Mouse (Mus musculus): ENCODE data around the gene Sart3. TPM values are rescaled to one million over a fixed set of nuclear protein-coding genes. Genes with fewer than 3 reads are reported as not detected.
"Not testable (repeated sequence)": the region's sequence is repeated elsewhere in the genome, so short reads cannot be mapped to it uniquely, and the experiment has no call there.

The Sart3 gene
- 29.2 and 29.7 TPM in 2 replicates for total RNA-seq (2014; fragmentation: Nextera tagmentation)
- 31.1 and 38.5 TPM in 2 replicates for total RNA-seq (2017)

- ATAC-seq (replicated peaks; ENCODE audit: poor library complexity, severe bottlenecking): peak; percentile 59
Observed at GRCm38 (mm10) chr5:113772450-113772895, at the start of gene Sart3, which contains the start of gene Iscu. Gene Sart3, minus strand, starts transcription at chr5:113772510. Gene Iscu, plus strand, starts transcription at chr5:113772748.

GRCm38 (mm10) chr5:113818572-113818971 is 46.3 kb upstream of the Sart3 start:
- no peak for ATAC-seq (replicated peaks; ENCODE audit: poor library complexity, severe bottlenecking)

DNA sequence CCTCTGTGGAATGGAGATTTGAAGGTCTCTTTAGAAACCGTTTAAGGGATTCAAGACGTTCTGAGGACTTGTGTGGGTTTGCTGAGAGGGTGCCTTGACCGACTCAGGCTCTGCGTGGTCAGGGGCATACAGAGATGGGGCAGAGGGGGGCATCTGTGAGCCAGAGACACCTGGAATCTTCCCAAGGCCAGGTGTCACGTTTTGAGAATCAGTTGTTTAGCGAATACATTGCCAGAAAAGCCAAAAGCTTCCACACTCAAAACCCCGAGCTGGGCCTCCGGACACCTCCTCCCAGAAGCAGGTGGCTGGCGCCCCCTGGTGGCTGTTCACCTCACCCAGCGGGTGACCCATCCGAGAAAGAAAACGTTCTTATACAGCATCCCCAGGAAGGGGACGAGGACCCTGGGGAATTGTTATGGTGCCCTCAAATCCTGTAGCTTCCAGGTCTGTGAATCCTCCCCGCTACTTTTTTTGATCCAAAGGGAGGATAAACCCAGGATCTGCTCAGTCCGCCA is 43.4 kb upstream of the Sart3 start:
- ATAC-seq (replicated peaks; ENCODE audit: poor library complexity, severe bottlenecking): peak; percentile 63

- no peak for ATAC-seq (replicated peaks; ENCODE audit: poor library complexity, severe bottlenecking)
Observed at GRCm38 (mm10) chr5:113815041-113815389, 42.7 kb upstream of the Sart3 start.

DNA sequence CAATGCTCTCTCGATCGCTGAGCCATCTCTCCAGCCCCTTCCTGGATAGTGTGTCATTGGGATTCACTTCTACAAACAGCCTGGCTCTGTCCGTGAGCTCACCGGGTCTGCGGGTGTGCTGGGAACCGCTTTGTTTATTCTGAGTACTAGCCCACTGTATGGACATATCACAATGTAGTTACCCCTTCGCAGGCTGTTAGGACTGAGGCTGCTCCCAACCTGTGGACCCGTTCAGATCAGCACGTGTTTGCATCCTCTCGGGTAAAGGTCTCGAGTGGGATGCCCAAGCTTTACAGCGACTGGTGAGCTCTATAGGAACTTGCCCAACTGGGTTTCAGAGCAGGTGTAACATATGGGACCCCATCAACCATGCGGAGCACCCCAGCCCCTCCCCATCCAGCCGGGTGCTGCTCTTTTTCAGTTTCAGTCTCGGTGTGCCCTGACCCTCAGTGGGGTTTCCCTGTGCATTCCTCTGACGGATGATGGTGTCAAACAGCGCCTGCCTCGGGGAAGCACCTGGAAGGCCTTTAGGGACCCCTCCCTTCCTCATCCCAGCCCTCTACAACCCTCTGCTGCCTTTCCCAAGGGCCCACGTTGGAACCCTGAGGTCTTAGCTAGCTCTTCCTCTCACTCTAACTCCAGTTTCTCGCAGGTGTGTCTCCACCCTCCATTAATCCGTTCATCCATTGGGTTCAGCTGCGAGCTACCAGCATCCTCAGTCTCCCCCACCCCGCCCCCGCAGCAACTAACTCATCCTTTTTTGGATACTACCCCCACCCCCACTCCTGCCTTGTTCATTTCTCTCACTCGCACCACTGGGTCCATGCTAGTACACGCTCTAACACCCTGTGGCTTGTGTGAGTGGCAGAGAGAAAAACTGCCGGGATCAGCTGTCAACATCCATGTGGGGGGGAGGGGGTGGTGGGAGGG is 42.1 kb upstream of the Sart3 start:
- ATAC-seq (replicated peaks; ENCODE audit: poor library complexity, severe bottlenecking): no peak

- ATAC-seq (replicated peaks; ENCODE audit: poor library complexity, severe bottlenecking): no peak
Observed at GRCm38 (mm10) chr5:113813608-113814007, 41.3 kb upstream of the Sart3 start.

DNA sequence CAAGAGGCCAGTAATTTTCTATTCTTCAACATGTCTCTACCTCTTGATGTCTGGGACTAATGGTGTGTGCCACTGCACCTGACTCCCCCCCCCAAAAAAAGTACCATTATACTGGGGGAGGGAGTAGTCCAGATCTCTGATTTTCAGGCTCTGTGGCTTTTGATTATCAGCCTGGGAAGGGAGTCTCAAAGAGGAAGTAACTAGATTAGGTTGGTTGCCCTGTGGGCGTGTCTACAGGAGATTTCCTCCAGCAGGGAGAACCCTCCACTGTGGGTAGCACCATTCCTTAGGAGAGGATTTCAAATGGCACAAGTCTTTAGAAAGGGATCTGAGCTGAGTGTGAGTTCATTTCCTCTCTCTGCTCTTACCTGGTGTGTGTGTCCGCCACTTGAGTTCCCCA is 40.3 kb upstream of the Sart3 start:
- ATAC-seq (replicated peaks; ENCODE audit: poor library complexity, severe bottlenecking): peak; percentile 68

DNA sequence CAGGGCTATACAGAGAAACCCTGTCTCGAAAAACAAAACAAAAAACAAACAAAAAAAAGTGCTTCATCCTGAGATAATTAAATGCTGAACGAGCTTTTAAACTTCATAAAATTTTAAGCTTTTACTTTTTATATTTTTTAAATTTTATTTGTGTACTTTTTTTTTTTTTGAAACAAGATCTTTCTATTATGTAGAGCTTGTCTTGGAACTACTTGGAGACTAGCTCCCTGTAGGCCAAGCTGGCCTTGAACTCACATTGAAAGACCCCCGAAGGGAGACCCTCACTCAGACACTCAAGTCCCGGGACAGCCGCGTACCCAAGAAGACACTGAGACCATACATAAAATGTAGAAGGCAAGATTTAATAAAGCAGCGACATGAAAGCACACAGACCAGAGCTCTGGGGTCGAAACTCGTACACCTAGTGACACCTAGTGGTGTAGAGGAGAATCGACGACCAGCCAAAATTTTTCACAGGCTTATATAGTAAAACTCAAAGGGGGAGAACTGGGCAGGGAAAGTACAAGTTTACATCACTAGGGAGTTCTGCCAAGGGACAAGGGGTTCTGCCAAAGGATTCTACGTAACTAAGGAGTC is 39.6 kb upstream of the Sart3 start:
- ATAC-seq (replicated peaks; ENCODE audit: poor library complexity, severe bottlenecking): not testable (repeated sequence)

- peak; percentile 68 for ATAC-seq (replicated peaks; ENCODE audit: poor library complexity, severe bottlenecking)
Observed at GRCm38 (mm10) chr5:113810111-113810510, 37.8 kb upstream of the Sart3 start.

DNA sequence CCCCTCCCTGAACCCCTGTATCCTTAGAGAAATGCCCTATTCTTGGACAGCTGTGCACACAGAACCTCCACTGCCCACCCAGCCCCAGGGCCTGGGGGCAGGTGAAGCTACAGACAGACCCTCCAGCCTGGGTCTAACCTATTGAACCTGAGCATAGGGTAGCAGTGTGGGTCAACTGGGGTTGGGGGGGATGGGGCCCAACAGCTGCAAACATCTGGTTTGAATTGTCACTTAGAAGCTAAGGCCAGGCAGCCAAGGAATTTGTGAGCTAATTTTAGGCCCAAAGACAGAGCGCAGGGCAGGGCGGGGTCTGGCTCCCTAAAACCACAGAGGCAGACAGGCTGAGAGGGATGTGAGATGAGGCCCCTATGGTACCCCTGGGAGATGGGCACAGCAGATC is 35.9 kb upstream of the Sart3 start:
- no peak for ATAC-seq (replicated peaks; ENCODE audit: poor library complexity, severe bottlenecking)

- no peak for ATAC-seq (replicated peaks; ENCODE audit: poor library complexity, severe bottlenecking)
Observed at GRCm38 (mm10) chr5:113807712-113808111, 35.4 kb upstream of the Sart3 start.

GRCm38 (mm10) chr5:113806414-113806813 is 34.1 kb upstream of the Sart3 start:
- ATAC-seq (replicated peaks; ENCODE audit: poor library complexity, severe bottlenecking): no peak

DNA sequence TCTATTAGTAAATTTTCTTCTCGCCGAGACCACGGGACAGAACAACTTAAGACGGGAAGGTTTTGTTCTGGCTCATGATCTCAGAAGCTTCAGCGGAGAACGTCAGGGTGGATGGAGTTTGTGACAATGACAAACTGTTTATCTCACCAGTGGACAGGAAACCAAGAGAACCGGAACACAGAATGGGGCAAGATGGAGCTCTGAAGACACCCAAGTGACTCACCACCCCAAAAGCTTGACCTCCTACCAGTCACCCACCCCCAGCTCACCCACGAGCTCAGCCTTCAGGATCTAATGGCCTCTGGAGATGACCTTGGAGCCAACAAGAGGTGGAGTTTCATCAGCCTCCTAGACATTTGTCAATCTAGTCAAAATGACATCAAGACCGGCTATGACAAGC is 33.0 kb upstream of the Sart3 start:
- ATAC-seq (replicated peaks; ENCODE audit: poor library complexity, severe bottlenecking): peak; percentile 30

DNA sequence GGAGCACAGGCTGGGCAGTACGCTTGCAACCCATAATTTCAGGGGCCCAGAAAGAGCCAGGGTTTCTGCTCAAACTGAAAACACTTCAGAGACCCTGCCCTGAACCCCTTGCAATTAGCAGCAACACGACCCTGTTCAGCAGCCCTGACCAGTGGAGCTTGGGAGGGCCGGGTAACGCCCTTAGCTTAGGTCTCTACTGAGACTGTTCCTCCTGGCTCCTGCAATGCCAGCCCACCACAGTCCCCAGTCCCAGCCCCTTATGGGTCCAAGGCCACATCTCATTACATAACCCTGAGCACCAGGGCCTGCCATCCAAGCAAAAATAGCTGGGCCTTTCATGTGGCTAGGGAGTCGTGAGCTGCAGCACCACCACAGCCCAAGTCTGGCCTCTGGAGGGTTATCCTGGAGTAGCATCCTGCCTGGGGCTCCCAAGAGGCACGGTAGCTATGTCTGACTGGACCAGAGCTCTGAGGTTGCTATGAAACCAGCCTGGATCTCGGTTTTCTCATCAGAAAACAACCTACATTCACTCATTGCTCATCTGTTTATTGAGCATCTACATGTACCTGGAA is 32.2 kb upstream of the Sart3 start:
- ATAC-seq (replicated peaks; ENCODE audit: poor library complexity, severe bottlenecking): peak; percentile 21

DNA sequence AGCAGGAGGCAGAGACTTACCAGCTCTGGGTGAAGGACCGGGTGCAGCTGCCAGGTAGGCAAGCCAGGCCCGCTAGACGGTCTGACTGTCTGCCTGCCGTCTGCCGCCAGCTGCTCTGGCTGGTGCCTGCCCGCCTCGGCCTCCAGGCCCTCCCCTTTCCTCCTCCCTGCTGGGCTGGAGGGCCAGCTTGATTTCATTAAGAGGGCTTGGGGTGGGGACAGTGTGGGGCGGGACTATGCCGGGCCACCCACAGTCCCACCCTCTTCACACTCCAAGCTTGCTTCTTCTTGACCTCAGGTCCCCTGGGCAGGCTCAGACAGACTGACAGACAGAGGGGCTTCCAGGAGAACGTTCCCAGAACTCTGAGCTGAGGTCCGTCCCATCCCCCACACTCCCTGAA is 28.0 kb upstream of the Sart3 start, which contains the start of gene Tmem119:
Tmem119 (minus strand) TSS at position 237 of the 400 bp plus-strand sequence.
- ATAC-seq (replicated peaks; ENCODE audit: poor library complexity, severe bottlenecking): peak; percentile 61

GRCm38 (mm10) chr5:113799691-113800090 is 27.4 kb upstream of the Sart3 start:
- no peak for ATAC-seq (replicated peaks; ENCODE audit: poor library complexity, severe bottlenecking)

- peak; percentile 44 for ATAC-seq (replicated peaks; ENCODE audit: poor library complexity, severe bottlenecking)
Observed at GRCm38 (mm10) chr5:113798525-113798924, 26.2 kb upstream of the Sart3 start.

- ATAC-seq (replicated peaks; ENCODE audit: poor library complexity, severe bottlenecking): peak; percentile 44
Observed at GRCm38 (mm10) chr5:113797149-113797882, 25.0 kb upstream of the Sart3 start.

- ATAC-seq (replicated peaks; ENCODE audit: poor library complexity, severe bottlenecking): 0 out of 2 replicates have a peak, but pooled peaks have one; percentile 15
Observed at GRCm38 (mm10) chr5:113796401-113797148, 24.3 kb upstream of the Sart3 start.

Measured in granulocyte monocyte progenitor cell, adult 5-6 weeks (primary cell).